Mouse (Mus musculus) embryonic facial prominence, embryonic 10.5 days (tissue): ENCODE results near the gene Klhl18. TPM values are rescaled to one million over a fixed set of nuclear protein-coding genes. Genes with fewer than 3 reads are reported as not detected.
"Not testable (repeated sequence)": the region's sequence is repeated elsewhere in the genome, so short reads cannot be mapped to it uniquely, and the experiment has no call there.

Experiments used
- DNase-seq: peaks from one replicate; pipeline ENCODE4 v3.0.0-alpha.2; 2017; ENCODE audit warnings: low spot score
- H3K27ac ChIP-seq: fragments of 300-500 bp; sonication (generic); replicated peaks from 2 replicates; pipeline ENCODE4 v1.5.1; 2016; ENCODE audit warnings: mild to moderate bottlenecking
- H3K27me3 ChIP-seq: fragments of 300-500 bp; sonication (generic); replicated peaks from 2 replicates; pipeline ENCODE4 v1.6.1; 2016; ENCODE audit warnings: low read depth, mild to moderate bottlenecking; ENCODE audit not compliant: poor library complexity, severe bottlenecking
- H3K36me3 ChIP-seq: fragments of 300-500 bp; sonication (generic); replicated peaks from 2 replicates; pipeline ENCODE4 v1.6.1; 2016; ENCODE audit warnings: mild to moderate bottlenecking, moderate library complexity
- H3K4me1 ChIP-seq: fragments of 300-500 bp; sonication (generic); 2 replicates; pipeline ENCODE4 v1.6.1; 2016
- H3K4me3 ChIP-seq: fragments of 300-500 bp; sonication (generic); 2 replicates; pipeline ENCODE4 v1.5.1; 2016; ENCODE audit warnings: mild to moderate bottlenecking, moderate library complexity
- H3K9me3 ChIP-seq: fragments of 300-500 bp; sonication (generic); 2 replicates; pipeline ENCODE4 v1.6.1; 2016; ENCODE audit warnings: mild to moderate bottlenecking
- WGBS: fragments of 180-500 bp; shearing (Covaris S2); methylation state at CpG from one replicate; pipeline ENCODE4 v1.1.7; 2016; 5-methylcytosine and 5-hydroxymethylcytosine counted together
- polyA plus RNA-seq: library from polyadenylated mRNA; unstranded; fragments of >200 nt; fragmentation: Nextera tagmentation; extraction: Ambion mirVana; gene quantifications from 2 replicates; pipeline ENCODE4 v1.2.1, GENCODE M21; 2016

The Klhl18 gene
- polyA plus RNA-seq, 1 experiment from 2014 or later, result 10.7 TPM

- no peak for DNase-seq
- Histone ChIP-seq H3K36me3 (no peaks in the 10 kb centered on the region), H3K4me3 (no peak overlapping the region), H3K27ac (no peak overlapping the region), H3K4me1 (peaks cover 11% of the 10 kb centered on the region), H3K27me3 (no peaks in the 10 kb centered on the region), H3K9me3 (no peaks in the 10 kb centered on the region)
- 76% methylated on average over 7 of the region's 7 CpGs for WGBS
These were observed 63.6 kb downstream of the Klhl18 start for GRCm38 (mm10) chr9:110412926-110413325.

DNA sequence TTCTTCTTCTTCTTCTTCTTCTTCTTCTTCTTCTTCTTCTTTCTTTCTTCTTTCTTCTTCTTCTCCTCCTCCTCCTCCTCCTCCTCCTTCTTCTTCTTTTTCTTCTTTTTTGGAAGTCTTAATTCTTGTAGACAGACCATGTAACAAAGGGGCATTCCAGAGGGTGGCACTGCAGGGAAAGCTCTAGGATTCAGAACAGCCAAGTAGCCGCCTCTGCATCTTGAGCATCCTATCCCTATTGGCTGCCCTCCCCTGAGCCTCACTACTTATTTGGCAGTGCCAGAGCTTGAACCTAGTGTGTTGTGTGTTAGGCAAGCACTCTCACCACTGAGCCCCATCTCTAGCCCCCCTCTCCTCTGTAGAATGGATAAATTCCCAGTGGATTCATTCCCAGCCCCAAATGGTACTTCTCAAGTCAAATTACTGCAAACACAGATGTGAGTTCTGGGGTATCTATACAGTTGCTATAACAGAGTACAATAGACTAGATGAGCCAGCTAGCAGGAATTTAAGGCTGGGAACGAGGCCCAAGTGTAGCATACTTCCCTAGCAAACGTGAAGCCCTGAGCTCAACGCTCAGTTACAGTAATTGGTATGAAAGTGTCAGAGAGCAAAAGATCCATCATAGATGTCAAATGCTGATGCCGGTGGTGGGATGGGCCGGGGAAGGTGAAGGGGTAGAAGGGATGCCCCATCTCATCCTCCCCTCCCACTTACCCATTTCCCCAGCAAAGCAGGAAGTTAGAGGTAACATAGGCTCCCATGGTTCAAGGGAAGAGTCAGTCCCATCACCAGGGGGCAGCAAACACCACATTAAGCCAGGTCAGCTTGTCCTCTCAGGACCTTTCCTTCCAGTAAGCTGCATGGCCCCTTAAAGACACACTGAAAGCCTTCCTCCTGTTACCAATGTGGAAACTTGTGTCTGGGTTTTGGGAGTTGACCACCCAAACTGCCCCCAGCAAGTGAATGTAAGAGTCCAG, 65.3 kb downstream of the Klhl18 start:
- Histone ChIP-seq H3K4me3 (no peak overlapping the region), H3K4me1 (peaks cover 24% of the 10 kb centered on the region), H3K27ac (no peak overlapping the region), H3K9me3 (no peaks in the 10 kb centered on the region), H3K36me3 (no peaks in the 10 kb centered on the region), H3K27me3 (no peaks in the 10 kb centered on the region)
- 44% methylated on average over 6 of the region's 6 CpGs for WGBS
- peak; percentile 85 for DNase-seq

GRCm38 (mm10) chr9:110408099-110408773, 68.3 kb downstream of the Klhl18 start, which contains the start of gene Ptpn23:
Ptpn23 (minus strand) TSS chr9:110408213.
- peak; percentile 99 for DNase-seq
- H3K4me3 ChIP-seq, result peak within 1 kb of the TSS; percentile 88
- H3K9me3 ChIP-seq, result no peaks in the 10 kb centered on the region
- H3K4me1 ChIP-seq, result peaks cover 24% of the 10 kb centered on the region
- no peaks in the 10 kb centered on the region for H3K27me3 ChIP-seq
- peaks cover 21% of the 10 kb centered on the region for H3K36me3 ChIP-seq
- under 1% methylated on average over 39 of the region's 39 CpGs for WGBS
- peak within 1 kb of the TSS; percentile 90 for H3K27ac ChIP-seq

GRCm38 (mm10) chr9:110407311-110408098, 69.0 kb downstream of the Klhl18 start:
- H3K27ac ChIP-seq, result peak overlapping the region; percentile 90
- H3K9me3 ChIP-seq, result no peaks in the 10 kb centered on the region
- DNase-seq, result no peak
- H3K36me3 ChIP-seq, result peaks cover 22% of the 10 kb centered on the region
- H3K4me3 ChIP-seq, result peak overlapping the region; percentile 88
- 2% methylated on average over 41 of the region's 41 CpGs for WGBS
- H3K27me3 ChIP-seq, result no peaks in the 10 kb centered on the region
- H3K4me1 ChIP-seq, result peaks cover 24% of the 10 kb centered on the region

GRCm38 (mm10) chr9:110403240-110403639, 73.3 kb downstream of the Klhl18 start:
- DNase-seq, H3K9me3 ChIP-seq, H3K27ac ChIP-seq, H3K4me3 ChIP-seq, H3K27me3 ChIP-seq: not testable (repeated sequence)
- peaks cover 13% of the 10 kb centered on the region for H3K4me1 ChIP-seq
- H3K36me3 ChIP-seq, result peaks cover 57% of the 10 kb centered on the region
- WGBS, result 93% methylated on average over 4 of the region's 4 CpGs

DNA sequence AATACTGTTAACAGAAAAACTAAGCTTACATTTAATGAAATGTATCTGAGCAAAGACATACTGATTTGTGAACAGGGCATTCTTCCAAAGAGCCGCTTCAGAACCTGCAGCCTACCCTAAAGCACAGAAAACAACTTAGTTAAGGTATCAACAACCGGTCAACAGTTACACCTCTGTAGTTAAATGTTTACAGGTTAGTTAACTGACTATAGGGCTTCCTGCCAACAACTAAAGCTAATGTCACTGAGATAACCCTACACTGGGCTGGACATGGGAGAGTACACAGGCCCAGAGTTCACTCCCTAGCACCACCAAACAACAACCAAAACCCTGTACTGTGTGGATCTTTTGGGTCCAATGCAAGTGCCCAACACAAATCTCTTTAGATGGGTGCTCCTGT, 73.8 kb downstream of the Klhl18 start:
- WGBS, result 95% methylated on average over 2 of the region's 2 CpGs
- peaks cover 62% of the 10 kb centered on the region for H3K36me3 ChIP-seq

GRCm38 (mm10) chr9:110400650-110401049, 75.8 kb downstream of the Klhl18 start:
- H3K9me3 ChIP-seq, result no peaks in the 10 kb centered on the region
- H3K36me3 ChIP-seq, result peaks cover 74% of the 10 kb centered on the region
- no peaks in the 10 kb centered on the region for H3K27me3 ChIP-seq
- DNase-seq, result no peak
- 89% methylated on average over 5 of the region's 5 CpGs for WGBS
- no peak overlapping the region for H3K27ac ChIP-seq
- H3K4me1 ChIP-seq, result no peaks in the 10 kb centered on the region
- no peak overlapping the region for H3K4me3 ChIP-seq

More for the DNA sequence above, 73.8 kb downstream of the Klhl18 start:
- H3K27me3 ChIP-seq, result no peaks in the 10 kb centered on the region
- H3K27ac ChIP-seq, result no peak overlapping the region
- no peak overlapping the region for H3K4me3 ChIP-seq
- peaks cover 13% of the 10 kb centered on the region for H3K4me1 ChIP-seq
- DNase-seq, result no peak
- H3K9me3 ChIP-seq, result no peaks in the 10 kb centered on the region

- DNase-seq, result no peak
- no peak overlapping the region for H3K4me3 ChIP-seq
- no peaks in the 10 kb centered on the region for H3K9me3 ChIP-seq
- no peaks in the 10 kb centered on the region for H3K27me3 ChIP-seq
- H3K27ac ChIP-seq, result no peak overlapping the region
- peaks cover 95% of the 10 kb centered on the region for H3K36me3 ChIP-seq
- no peaks in the 10 kb centered on the region for H3K4me1 ChIP-seq
- 93% methylated on average over 4 of the region's 4 CpGs for WGBS
These were observed 83.2 kb downstream of the Klhl18 start for GRCm38 (mm10) chr9:110393295-110393694.

DNA sequence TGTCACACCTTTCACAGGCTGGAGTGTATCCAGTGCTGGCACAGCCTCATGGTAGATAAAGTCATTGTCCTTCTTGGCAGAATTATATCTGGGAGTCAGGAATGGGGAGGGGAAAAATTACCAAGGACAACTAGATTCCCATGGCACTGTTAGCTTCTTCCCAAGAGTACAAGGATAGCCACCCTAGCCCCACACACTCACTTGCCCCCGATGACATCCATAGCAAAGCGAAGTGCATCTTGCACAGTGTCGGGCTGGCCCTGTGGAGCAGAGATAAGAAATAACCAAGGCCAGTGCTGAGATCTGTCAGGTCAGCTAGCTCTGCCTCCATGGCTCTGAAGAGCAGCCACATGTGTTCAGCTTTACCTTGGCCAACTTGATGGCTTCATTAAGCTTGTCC, 85.7 kb downstream of the Klhl18 start:
- DNase-seq, result no peak
- H3K4me1 ChIP-seq, result no peaks in the 10 kb centered on the region
- H3K9me3 ChIP-seq, result no peaks in the 10 kb centered on the region
- no peak overlapping the region for H3K4me3 ChIP-seq
- H3K27me3 ChIP-seq, result no peaks in the 10 kb centered on the region
- H3K27ac ChIP-seq, result no peak overlapping the region
- H3K36me3 ChIP-seq, result peaks cover 98% of the 10 kb centered on the region
- 93% methylated on average over 3 of the region's 3 CpGs for WGBS

DNA sequence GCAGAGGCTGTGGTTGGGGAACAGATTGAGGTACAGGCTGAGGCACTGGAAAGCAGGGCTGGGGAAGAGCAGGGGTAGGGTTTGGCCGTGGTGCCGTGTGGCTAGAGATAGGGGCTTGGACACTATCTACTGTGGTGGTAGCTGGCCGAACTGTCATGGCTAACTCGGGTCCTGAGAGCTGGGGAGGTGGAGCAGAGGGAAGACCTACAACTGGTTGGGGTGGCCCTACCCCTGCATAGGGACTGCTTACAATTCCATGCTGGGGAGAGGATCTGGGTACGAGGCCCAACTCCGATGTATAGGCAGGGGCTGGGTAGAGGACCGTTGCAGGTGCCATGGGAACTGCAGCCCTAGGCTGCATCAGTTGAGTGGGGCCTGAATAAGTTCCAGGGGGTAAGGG, 88.5 kb downstream of the Klhl18 start:
- no peak overlapping the region for H3K27ac ChIP-seq
- DNase-seq, result no peak
- H3K4me1 ChIP-seq, result no peaks in the 10 kb centered on the region
- H3K27me3 ChIP-seq, result no peaks in the 10 kb centered on the region
- no peak overlapping the region for H3K4me3 ChIP-seq
- H3K9me3 ChIP-seq, result no peaks in the 10 kb centered on the region
- H3K36me3 ChIP-seq, result peaks cover 100% of the 10 kb centered on the region
- WGBS, result 95% methylated on average over 7 of the region's 7 CpGs

DNA sequence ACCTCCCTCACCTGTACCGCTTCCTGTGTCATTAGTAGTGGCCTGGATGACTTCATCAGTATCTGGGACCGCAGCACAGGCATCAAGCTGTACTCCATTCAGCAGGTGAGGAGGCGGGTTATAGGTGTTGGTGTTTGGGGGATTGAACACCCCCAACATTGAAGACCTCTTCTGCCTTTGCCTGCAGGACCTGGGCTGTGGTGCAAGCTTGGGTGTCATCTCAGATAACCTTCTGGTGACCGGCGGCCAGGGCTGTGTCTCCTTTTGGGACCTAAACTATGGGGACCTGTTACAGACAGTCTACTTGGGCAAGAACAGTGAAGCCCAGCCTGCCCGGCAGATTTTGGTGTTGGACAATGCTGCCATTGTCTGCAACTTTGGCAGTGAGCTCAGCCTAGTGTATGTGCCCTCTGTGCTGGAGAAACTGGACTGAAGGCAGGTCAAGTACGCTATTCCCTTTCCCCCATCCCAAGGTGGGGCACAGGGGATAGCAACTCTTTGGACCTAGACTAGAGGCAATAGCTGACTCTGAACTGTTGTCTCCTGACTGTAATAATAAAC, 92.0 kb downstream of the Klhl18 start:
- Histone ChIP-seq H3K4me3 (no peak overlapping the region), H3K4me1 (peaks cover 9% of the 10 kb centered on the region; the same call in 1 of the 2 replicates), H3K36me3 (peaks cover 100% of the 10 kb centered on the region), H3K27ac (no peak overlapping the region), H3K27me3 (no peaks in the 10 kb centered on the region), H3K9me3 (no peaks in the 10 kb centered on the region)
- whole genome bisulfite sequencing, result 84% methylated on average over 7 of the region's 7 CpGs
- no peak for DNase-seq

DNA sequence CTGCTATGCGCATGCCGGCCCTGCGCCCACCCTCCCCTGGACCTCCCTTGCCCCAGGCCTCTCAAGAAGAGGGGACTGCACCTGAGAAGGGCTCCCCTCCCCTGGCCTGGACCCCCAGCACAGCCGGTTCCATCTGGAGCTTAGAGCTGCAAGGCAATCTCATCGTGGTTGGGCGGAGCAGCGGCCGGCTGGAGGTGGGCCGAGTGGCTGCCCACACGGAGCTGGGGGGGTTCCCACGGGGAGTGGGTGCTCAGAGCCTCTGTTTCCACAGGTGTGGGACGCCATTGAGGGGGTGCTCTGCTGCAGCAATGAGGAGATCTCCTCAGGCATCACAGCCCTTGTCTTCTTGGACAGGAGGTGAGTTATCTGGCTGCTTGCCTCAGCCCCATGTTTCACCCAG, 95.2 kb downstream of the Klhl18 start:
- peaks cover 100% of the 10 kb centered on the region for H3K36me3 ChIP-seq

More for the DNA sequence above, 95.2 kb downstream of the Klhl18 start:
- Histone ChIP-seq H3K4me3 (no peak overlapping the region), H3K4me1 (peaks cover 9% of the 10 kb centered on the region; the same call in 1 of the 2 replicates), H3K9me3 (no peaks in the 10 kb centered on the region), H3K27ac (no peak overlapping the region), H3K27me3 (no peaks in the 10 kb centered on the region)
- DNase-seq, result no peak
- WGBS, result 88% methylated on average over 12 of the region's 12 CpGs
